Mouse (Mus musculus): Measurements from ENCODE around the gene Smg8.
"Not testable (repeated sequence)": the region's sequence is repeated elsewhere in the genome, so short reads cannot be mapped to it uniquely, and the experiment has no call there.

The Smg8 gene

GRCm38 (mm10) chr11:87086290-87086984 lies at the start of gene Smg8:
TSS of gene Smg8 (minus strand) at chr11:87086774.
- DNase-seq (ENCODE audit: extremely low read depth, insufficient read length, low spot score): peak; percentile 79

DNA sequence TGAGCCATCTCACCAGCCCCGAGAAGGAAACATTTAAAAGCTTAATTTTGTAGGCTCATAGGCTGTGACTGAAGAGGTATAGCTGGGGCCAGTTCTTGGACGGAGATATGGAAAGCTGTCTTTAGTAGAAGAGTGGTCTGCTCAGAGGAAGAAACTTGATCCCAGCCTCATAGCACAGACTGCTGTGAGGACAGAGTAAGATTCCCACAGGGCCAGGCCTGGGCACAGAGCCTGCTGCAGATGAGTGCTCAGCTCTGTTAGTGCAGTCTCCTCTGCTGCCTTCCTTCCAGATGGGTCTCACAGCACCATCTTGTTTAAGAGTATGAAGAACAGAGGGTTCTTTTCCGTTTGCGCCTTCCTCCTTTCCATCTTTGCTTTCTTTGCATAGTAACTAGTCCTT lies 49.7 kb upstream of the Smg8 start:
- no peak for DNase-seq (ENCODE audit: extremely low read depth, insufficient read length, low spot score)

DNA sequence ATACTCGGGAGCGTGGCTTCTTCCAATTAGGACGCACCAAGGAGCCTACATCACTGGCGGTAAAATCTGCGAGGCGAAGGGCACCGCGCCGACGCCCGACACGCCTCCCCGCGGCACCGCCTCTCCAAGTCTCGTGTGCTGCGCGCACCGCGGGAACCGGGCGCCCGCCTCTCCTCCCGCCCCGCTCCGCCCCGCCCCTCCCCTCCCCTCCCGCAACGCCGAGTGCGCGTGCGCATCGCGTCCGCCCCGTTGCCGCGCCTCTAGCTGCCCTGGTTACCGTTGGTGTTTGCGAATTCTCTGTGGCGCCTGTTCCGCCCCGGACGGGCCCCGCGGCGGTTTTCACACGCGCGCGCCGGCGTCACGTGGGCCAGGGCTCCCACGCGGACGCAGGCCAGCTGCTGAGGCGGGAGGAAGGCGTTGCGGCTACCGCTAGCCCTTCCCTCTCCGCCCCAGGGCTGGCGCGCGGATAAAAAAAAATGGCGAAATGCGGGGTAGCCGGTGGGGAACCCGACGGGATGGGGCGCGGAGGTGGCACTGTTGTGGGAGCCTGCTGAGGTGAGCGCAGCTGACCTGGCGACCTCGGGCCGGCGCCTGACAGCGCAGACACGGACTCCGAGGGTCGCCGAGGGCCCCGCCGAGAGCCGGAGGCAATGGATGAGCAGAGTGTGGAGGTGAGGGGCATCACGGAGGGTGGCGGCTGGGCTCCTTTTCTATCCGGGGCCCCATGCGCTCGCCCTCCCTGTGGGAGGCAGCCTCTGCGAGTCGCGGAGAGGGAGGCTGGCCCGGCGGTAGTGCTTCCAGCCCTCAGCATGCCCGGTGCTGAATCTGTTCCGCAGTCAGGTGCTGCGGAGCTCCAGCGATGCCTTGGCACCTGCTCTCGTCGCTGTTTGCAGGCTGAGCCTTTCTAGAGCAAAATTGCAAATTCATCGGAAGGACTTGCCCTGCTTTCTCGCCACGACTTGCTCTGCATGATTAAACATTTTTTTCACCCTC lies 40.5 kb upstream of the Smg8 start, which contains the start of gene Trim37:
Gene Trim37, plus strand, starts transcription at position 254 of the 993 bp plus-strand sequence.
- peak; percentile 94 for DNase-seq (ENCODE audit: extremely low read depth, insufficient read length, low spot score)

GRCm38 (mm10) chr11:87126281-87126823 lies 39.8 kb upstream of the Smg8 start:
- DNase-seq (ENCODE audit: extremely low read depth, insufficient read length, low spot score): peak; percentile 17

DNA sequence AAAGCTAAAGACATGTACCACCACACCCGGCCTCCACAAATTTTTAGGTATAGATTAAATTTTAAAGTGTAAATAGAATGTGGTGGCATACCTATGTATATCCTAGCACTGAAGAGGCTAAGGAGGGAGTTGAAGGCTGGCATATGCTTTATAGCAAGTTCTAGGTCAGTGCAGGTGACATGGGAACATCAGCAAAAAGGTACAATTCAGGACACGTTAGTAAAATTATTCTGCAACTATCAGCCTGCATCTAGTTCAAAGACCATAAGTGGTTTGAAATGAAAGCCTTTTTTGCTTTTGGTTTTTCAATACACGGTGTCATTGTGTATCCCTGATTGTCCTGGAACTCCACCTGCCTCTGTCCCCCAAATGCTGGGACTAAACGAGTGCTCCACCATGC lies 39.0 kb upstream of the Smg8 start:
- no peak for DNase-seq (ENCODE audit: extremely low read depth, insufficient read length, low spot score)

GRCm38 (mm10) chr11:87121864-87122263 lies 35.3 kb upstream of the Smg8 start:
- DNase-seq (ENCODE audit: extremely low read depth, insufficient read length, low spot score): no peak

DNA sequence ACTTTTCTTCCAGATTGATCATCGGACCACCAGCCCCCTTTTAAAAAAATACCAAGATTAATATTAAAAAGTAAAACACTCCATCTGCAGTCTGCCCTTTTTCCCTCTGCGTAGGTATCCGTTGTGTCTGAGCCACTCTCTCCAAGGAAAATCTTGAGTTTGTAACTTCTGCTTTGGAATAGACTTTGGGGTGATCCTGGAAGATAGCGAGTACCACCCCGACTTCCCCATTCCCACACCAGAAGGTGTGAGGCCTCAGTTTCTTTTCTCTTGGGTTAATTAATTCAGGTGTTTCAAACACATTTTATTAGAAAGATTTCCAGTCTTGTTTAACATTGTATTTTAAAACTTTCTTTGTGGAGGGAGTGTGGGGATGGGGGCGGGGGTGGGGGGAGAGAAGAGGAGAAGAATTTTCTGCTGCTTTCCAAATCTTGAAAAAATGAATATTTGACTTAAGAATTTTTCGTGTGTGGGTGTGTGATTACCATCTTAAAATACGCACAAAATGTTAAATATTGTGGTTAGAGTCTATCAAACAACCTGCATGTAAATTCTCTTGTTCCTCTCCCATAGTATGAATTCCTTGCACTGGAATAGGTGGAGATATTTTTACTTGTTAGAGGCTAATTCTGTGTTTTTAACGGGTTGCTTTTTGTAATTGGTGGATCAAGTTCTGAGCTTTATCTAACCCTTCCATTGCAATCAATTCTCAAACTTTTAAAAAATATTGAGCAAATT lies 23.8 kb upstream of the Smg8 start:
- no peak for DNase-seq (ENCODE audit: extremely low read depth, insufficient read length, low spot score)

- DNase-seq (ENCODE audit: extremely low read depth, insufficient read length, low spot score): peak; percentile 74
Observed at GRCm38 (mm10) chr11:87109519-87110171, 23.1 kb upstream of the Smg8 start.

DNA sequence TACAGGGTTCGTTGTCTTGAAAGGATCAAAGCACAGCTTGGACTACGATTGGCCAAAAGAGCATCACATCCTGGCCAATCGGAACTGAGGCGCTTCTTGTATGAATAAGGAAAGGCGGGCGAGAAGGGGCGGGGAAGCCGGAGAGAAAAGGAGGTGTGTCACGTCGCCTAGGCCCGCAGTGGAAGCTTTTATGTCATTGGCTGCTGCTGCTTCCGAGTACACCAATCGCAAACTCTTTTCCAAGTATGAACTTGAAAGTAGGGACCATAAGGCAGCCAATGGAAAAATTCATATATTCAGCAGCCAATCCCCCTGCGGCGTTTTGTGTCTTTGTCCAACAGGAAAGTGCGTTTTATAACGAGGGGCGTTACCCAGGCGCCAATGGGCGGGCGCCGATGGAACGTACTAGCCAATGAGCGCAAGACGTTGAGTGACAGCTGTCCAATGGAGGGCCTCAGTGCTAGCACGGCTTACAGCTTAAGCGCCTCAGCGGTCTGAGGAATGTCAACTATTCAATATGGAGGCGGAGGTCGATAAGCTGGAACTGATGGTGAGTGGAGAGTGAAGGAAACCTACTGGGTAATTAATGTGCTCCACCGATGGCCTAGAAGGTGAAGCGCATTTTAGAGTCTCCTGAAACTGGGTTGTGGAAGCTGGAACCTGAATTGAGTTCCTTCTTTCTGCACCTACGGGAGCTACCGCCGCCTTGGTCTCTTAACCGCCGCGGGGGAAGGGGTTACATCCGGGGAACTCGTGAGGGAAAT lies 22.4 kb upstream of the Smg8 start, which contains the start of gene Ska2:
Gene Ska2, plus strand, starts transcription at position 480 of the 764 bp plus-strand sequence.
- DNase-seq (ENCODE audit: extremely low read depth, insufficient read length, low spot score): peak; percentile 99

DNA sequence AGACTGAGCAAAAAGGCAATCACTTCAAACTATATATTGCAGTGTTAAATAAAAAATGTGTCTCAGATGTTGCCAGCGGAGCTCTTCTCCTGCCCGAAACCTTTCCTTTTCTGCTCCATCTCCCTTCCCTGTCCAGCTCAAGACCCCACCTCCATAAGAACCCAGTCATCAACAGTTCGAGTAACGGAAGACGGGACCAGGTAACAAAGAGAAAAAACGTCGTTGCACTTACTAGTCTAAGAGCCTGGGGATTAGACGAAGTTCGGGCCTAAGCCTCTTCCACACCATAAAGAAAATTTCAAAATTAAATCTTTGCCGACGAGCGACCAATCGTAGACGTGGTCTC lies 21.8 kb upstream of the Smg8 start, which contains the start of gene Prr11:
Gene Prr11, minus strand, starts transcription at position 300 of the 346 bp plus-strand sequence.
- no peak for DNase-seq (ENCODE audit: extremely low read depth, insufficient read length, low spot score)

GRCm38 (mm10) chr11:87087142-87087541 lies 568 bp upstream of the Smg8 start:
- DNase-seq (ENCODE audit: extremely low read depth, insufficient read length, low spot score): no peak

DNA sequence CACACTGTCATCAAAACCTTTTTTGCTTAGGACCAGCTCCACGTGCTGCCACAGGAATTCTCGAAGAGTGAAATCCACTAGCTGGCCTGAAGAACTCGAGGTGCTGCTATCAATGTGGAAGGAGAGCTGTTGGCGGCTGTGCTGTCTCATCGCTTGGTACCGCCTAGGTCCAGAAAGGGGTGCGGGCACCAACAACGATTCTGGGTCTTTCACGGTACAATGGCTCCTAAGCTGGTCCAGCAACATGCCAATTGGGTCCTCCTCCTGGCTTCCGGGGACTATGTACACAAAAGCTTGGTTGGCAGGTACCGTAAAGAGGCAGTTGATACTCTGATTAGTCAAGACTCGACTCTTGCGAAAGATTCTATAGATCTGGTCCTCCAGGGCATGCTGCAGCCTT lies 1.1 kb downstream of the Smg8 start:
- no peak for DNase-seq (ENCODE audit: extremely low read depth, insufficient read length, low spot score)

GRCm38 (mm10) chr11:87083712-87084111 lies 2.9 kb downstream of the Smg8 start:
- DNase-seq (ENCODE audit: extremely low read depth, insufficient read length, low spot score): no peak

DNA sequence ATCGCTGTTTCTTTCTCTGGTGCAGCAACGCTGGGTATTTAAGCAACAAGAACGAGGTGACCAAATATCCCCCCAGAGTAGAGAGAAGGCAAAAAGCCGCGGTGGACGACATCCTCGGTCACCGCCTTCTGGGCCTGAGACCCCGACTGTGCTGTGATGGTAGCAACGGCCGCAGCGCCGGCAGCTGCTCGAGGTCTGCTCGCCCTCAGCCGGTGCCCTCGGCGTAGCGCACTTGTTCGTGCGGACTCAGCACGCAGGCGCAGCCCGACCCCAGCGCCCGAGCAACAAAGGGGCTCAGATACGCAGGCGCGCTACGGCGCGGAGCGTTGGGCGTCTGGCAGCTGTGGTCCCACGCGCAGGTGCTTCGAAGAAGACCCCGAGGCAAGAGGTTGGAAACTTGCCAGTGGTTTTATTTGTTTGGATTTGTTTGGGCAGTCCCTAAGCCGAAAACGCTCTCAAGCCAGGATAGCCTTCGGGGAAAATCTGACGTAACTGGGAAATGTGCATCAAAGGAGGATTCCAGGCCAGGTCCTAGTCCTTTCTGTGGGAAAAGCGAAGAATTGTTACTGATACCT lies 12.6 kb downstream of the Smg8 start, which contains the start of gene Gdpd1:
Gene Gdpd1, minus strand, starts transcription at position 197 of the 575 bp plus-strand sequence.
- peak; percentile 90 for DNase-seq (ENCODE audit: extremely low read depth, insufficient read length, low spot score)

DNA sequence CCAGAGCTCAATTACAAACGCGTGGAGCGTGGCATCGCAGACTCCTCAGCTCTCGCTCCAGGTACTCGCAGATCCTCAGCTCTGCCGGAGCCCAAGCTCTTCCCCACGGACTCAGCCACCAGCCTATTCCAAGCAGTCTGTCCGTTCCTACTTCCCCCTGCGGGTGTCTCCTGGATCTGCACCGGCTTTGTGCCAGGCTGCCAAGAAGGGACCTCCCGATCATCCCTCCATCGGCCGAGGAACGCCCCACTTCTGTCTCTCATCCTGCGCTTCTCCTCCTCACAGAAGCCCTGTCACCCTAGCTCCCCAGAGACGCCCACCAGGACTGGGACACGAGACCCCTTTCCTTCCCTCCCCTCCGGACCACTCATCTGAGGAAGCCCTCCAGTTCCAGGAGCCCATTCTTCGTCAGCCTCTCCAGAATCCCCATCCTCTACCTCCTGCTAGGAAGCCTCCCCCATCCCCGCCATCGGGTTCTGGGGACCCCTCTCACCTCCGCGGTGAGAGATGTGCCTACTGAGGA lies 13.2 kb downstream of the Smg8 start:
- DNase-seq (ENCODE audit: extremely low read depth, insufficient read length, low spot score): peak; percentile 76

DNA sequence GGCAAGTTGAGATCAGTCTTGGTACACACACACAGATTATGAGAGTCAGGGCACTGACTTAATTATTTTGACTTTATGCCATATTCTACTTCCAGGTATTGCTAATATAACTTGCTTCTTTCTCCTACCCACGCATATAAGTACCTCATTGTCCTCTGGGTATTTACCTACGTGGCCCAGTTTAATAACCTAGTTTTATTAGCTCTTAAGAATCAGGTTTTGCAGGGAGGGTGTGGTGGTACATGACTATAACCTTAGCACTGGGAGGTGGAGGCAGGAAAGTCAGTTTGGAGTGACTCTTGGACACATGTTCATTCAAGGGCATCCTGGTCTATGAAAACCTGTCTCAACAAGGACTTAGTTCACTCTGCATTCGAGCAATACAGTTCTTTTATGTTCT lies 24.5 kb downstream of the Smg8 start:
- DNase-seq (ENCODE audit: extremely low read depth, insufficient read length, low spot score): no peak

GRCm38 (mm10) chr11:87060410-87060809 lies 26.2 kb downstream of the Smg8 start:
- DNase-seq (ENCODE audit: extremely low read depth, insufficient read length, low spot score): no peak

GRCm38 (mm10) chr11:87056286-87056685 lies 30.3 kb downstream of the Smg8 start:
- DNase-seq (ENCODE audit: extremely low read depth, insufficient read length, low spot score): no peak

GRCm38 (mm10) chr11:87048900-87049299 lies 37.7 kb downstream of the Smg8 start:
- not testable (repeated sequence) for DNase-seq (ENCODE audit: extremely low read depth, insufficient read length, low spot score)
